Mouse (Mus musculus) hematopoietic stem cell, adult 5-6 weeks (primary cell): ENCODE measurements at regions not wholly inside any gene's neighbourhood (a gene's known extent, or its start where the extent isn't known, plus 50 kb on each side); places are given as distances from the start of the nearest gene placed in this dataset.

ENCODE experiments used
- ATAC-seq, 2 experiments: fragments of 125-278 bp in 1 of 2; replicated peaks in 1 of 2; 2 replicates each; pipeline ENCODE4 v1.8.0; 2016 to 2017; ENCODE audit warnings: inconsistent platforms in 2 of 2, mild to moderate bottlenecking in 2 of 2, moderate number of reproducible peaks in 2 of 2, low read depth in 1 of 2, moderate TSS enrichment in 1 of 2; ENCODE audit not compliant: low FRiP score in 2 of 2, poor library complexity in 2 of 2, severe bottlenecking in 2 of 2, insufficient read depth in 1 of 2, low TSS enrichment in 1 of 2

- no peak for ATAC-seq
Observed at GRCm38 (mm10) chr15:51318072-51318471, 2566.6 kb upstream of the Gm7489 start.

GRCm38 (mm10) chr15:51318760-51319159 lies 2565.9 kb upstream of the Gm7489 start:
- no peak for ATAC-seq

- ATAC-seq, result no peak
Observed at GRCm38 (mm10) chr15:51320366-51320894, 2564.3 kb upstream of the Gm7489 start.

GRCm38 (mm10) chr15:51323284-51323683 lies 2561.4 kb upstream of the Gm7489 start:
- ATAC-seq, result no peak

GRCm38 (mm10) chr15:51324211-51324610 lies 2560.5 kb upstream of the Gm7489 start:
- ATAC-seq, result no peak

GRCm38 (mm10) chr15:51327702-51328101 lies 2557.0 kb upstream of the Gm7489 start:
- no peak for ATAC-seq

GRCm38 (mm10) chr15:51336441-51336840 lies 2548.3 kb upstream of the Gm7489 start:
- no peak for ATAC-seq

GRCm38 (mm10) chr15:51346301-51346700 lies 2538.4 kb upstream of the Gm7489 start:
- no peak for ATAC-seq

- ATAC-seq, result no peak
Observed at GRCm38 (mm10) chr15:51363391-51363790, 2521.3 kb upstream of the Gm7489 start.

- ATAC-seq, result no peak
Observed at GRCm38 (mm10) chr15:51371162-51371561, 2513.5 kb upstream of the Gm7489 start.

GRCm38 (mm10) chr15:51390383-51390782 lies 2494.3 kb upstream of the Gm7489 start:
- ATAC-seq, result no peak

- ATAC-seq, result no peak
Observed at GRCm38 (mm10) chr15:51391352-51391751, 2493.4 kb upstream of the Gm7489 start.

GRCm38 (mm10) chr15:51392449-51393405 lies 2492.0 kb upstream of the Gm7489 start:
- ATAC-seq, result no peak

- ATAC-seq, result no peak
Observed at GRCm38 (mm10) chr15:51395961-51396360, 2488.7 kb upstream of the Gm7489 start.

GRCm38 (mm10) chr15:51403581-51403980 lies 2481.1 kb upstream of the Gm7489 start:
- ATAC-seq, result no peak

GRCm38 (mm10) chr15:51409791-51410308 lies 2474.9 kb upstream of the Gm7489 start:
- no peak for ATAC-seq

- no peak for ATAC-seq
Observed at GRCm38 (mm10) chr15:51411966-51412365, 2472.7 kb upstream of the Gm7489 start.

- no peak for ATAC-seq
Observed at GRCm38 (mm10) chr15:51442606-51443005, 2442.1 kb upstream of the Gm7489 start.
